Mouse (Mus musculus): Measurements from ENCODE around the gene Ubn2.

- TF ChIP-seq POLR2A (IDR thresholded peaks at IDR 0.05; ENCODE audit: extremely low read depth, insufficient read depth, low read length) (peak; percentile 80), CTCF (IDR thresholded peaks at IDR 0.05; ENCODE audit: low read depth, low read length) (no peak)
Observed at GRCm38 (mm10) chr6:38433261-38434033, at the start of gene Ubn2.
